Mouse (Mus musculus) hindlimb bud, embryonic 11.5 days (tissue): Measurements from ENCODE around the gene Smad6.

Experiments used
- DNase-seq: peaks from one replicate; pipeline ENCODE4 v3.0.0-alpha.2; 2012; ENCODE audit warnings: low read depth, low spot score; ENCODE audit errors: extremely low spot score

Smad6 gene

DNA sequence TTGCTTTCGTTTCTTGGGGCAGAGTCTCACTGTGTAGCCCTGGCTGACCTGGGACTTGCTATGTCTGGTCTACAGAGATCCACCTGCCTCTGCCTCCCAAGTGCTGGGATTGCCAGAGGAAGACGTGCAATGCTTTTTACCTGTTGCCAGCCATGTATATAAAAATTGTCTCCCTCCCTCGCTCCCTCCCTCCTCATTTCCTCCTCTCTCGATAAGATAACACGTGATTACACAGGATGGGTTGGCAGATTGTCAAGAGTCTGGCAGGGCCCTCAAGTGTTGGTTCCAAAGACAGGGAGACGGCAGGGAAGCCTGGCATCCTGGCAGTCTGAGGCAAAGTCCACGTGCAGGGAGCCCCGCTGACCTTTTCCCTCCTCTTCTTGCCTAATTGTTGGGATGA lies 32.2 kb downstream of the Smad6 start:
- DNase-seq: no peak

DNA sequence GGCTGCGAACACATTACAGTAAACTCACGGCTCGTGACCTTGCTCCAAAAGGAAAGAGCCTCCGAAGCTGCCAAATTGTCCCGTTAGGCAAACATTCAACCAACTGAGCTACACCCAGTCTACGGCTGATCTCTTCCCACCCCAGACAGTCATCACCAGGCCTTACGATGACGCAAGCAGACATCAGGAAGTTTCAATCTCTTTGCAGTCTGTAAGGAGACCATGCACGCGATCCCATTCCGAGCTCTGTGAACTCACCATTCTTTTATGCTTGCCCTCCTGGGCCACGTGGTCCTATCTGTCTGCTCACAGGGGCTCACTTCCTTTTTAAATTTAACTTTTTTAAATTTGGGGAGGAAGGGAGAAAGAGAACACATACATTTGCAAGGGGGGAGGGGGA lies 32.6 kb downstream of the Smad6 start:
- DNase-seq: no peak

DNA sequence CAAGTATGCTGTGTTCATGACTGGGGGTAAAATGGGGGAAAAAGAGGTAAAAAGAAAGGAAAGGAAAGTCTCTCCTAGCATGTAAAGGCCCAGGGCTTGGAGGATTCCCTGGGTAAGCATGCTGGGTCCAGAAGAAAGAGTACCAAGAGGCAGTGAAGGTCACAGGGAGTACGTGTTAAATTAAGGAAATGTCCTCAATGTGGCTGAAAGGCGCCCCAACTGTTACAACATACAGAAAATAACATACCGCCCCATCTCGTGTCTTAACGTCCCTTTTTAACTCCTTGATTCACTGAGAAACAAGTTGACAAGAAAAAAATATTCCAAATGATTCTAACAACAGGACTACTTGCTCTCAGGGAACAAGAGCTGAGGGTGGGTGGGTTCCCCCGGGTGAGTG lies 36.7 kb downstream of the Smad6 start:
- DNase-seq: no peak

DNA sequence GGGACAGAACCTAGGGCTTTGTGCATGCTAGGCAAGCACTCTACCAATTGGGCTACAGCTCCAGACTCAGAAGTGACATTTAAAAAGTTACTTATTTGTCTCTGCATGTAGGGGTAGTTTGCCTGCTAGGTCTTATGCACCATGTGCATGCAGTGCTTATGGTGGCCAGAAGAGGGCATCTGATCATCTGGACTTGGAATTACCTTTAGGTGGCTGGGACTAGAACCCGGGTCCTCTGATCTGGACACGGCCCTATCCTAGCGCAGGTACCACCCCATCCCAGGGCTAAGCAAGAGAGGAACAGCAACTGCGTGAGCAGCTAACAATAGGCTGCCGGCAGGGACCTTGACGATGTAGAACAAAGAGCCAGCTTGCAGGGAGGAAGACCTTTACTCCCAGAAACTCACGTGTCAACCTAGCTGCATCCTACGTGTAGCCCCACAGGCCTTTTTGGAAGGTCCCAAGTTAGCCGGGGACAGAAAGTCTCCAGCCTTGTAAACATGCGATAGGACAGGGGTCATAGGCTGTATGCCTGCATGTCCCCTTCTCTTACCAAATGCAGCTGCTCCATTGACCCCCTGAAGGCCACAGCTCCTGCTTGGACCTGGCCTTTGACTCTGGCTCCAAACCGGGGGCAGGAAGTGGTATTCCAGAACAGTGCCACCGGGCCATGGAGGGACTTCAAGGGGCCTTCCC lies 38.8 kb downstream of the Smad6 start:
- no peak for DNase-seq

DNA sequence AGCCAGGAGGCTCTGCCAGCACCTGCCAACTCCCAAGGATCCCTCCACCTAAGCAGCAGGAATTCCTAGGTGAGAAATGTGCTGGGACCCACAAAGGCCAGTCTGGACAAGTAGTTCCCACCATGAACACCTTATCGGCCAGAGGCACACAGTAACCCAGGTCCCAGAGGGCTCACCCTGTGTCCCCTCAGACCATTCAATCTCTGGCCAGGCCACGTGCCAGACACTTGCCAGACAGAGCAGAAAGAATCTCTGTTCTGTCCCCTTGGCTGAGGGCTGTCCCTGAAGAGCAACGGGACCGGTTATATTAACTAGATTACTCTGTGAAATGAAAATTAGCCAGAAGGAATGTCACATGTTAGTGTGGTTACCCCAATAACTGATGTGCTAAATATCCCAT lies 39.9 kb downstream of the Smad6 start:
- no peak for DNase-seq

DNA sequence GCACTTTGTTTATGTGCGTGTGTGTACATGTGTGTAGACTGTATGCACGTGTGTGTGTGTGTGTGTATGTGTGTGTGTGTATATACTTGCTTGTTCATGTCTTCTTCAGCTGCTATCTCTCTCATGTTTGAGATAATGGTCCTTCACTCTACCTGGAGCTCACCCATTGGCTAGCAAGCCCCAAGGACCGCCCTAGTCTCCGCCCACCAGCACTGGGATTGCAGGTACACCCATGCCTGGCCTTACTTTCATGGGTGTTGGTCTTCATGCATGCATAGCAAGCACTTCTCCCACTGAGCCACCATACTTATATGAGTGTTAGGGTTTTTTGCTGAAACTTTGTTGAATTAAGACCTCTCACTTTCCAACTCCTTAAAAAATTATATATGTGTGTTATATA lies 40.5 kb downstream of the Smad6 start:
- DNase-seq: no peak

DNA sequence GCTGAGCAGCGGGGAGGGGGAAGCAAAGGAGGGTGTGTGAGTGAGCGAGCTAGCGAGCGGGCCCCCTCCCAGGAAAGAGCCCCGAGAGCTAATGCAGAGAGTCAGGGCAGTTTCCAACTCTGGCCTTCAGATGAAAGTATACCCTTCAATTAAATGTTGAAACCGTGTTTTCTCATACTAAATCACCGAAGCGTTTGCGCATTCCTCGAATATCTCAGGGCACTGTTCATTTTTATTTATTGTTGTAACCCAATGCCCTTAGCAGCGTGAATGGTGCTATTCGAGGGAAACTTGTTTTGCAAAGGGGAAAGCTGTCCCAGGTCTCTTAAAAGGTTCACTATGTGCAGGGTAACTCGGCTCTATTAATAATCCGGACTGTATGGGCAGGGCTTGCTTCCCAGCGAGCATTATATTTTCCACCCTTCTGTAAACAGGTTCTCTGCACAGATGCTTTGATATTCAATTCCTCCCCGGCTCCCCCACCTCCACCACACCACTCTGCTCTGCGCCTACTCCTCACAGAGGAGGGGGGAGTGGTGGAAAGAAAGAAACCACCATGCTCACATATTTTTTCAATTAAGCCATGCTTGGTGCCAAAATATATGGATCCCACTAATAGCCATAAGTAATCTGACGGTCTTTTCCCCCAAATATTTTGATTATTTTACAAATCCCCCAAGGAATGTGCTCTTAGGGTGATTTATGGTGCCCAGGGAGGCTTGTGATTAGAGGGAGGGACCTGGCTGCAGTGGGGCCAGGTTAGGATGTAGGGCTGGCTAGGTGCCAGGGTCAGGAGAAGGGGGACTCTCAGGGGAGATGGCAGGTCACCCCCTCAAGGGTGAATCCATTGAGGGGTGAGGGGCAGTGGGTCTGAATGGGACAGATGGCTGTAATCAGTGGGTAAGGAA lies 41.4 kb downstream of the Smad6 start:
- DNase-seq: peak; percentile 91

DNA sequence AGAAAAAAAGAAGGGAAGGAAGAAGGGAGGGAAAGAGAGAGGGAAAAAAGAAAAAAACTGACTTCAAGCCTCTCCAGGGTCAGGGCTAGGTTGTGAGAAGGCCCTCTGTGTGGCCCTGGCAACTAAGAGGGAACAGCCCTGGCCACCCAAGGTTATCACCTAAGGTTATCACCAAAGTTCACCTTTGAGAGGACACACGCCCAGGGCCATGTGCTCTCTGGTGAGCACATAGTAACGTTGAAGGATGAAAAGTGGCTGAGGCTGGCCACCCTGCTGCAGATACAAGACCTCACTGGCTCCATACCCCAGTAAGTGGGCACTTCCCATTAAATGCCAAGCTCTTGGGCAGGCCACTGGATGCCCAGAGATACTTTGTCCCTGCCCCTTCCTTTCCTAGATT lies 42.6 kb downstream of the Smad6 start:
- DNase-seq: no peak

DNA sequence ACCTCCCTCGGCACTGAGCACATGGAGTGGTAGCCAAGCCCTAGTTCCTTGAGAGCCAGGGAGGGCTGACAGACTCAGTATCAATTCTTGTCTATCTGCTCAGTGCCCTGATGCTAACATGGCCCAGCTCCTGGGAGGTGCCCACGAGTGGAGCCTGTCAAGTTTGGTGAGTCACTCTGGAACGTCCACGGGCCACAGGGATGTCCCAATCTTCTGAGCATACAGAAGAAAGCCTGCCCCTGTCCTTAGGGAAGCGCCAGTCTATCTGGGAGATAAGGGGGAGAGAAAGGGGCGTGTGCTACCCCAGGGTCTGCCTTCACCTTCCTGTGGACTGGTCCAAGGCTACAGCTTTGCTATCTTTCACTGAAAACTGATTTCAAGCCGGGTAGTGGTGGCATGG lies 43.2 kb downstream of the Smad6 start:
- no peak for DNase-seq

DNA sequence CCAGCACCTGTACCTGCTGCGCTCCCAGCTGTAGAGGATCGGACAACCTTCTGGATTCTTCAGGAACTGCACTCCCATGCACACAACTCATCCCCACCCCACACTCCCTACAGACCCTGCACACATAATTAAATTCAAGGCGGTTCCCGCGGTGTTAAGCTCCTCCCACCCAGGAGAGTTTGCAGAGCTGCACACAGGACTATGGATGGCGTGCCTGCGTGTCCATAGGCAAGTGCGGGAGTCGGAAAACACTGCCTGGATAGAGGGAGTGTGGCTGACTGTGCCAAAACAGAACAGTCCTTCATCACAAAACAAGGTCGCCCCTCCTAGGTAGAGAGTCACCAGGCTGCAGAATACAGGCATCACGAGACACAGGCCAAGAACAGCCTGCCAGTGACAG lies 45.9 kb downstream of the Smad6 start:
- no peak for DNase-seq

DNA sequence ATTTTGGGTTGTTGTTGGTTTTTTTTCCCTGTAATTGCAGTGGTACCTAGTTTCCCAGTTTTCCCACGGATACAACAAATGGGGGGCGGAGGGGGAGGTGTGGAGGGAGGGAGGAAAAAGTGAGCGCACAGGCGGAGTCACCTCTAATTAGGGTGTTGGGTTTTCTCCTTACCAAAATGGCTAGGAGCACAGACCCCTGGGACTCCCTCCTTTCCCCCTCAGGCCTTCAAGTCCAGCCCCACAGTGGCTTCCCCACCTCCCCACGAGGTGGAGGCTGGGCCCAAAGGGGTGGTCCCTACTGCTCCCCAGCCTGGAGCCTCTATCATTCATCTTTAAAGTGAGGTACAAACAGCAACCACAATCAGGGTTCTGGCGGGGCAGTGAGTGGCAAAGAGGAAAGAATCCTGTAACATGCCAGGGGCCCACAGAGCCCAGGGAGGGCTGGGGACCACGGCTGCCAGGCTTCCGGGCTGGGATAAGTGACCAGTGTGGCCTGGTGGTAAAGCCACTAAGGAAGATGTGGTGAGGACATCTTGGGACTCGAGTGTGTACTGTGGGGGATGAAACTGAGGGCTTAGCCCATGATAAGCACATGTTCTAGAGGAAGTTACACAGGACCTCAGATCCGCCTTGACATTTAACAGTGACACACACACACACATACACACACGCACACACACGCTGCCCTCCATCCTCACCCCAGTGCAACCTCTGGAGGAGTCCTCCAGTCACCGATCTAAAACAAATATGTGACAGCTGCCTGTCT lies 47.4 kb downstream of the Smad6 start:
- DNase-seq: no peak

DNA sequence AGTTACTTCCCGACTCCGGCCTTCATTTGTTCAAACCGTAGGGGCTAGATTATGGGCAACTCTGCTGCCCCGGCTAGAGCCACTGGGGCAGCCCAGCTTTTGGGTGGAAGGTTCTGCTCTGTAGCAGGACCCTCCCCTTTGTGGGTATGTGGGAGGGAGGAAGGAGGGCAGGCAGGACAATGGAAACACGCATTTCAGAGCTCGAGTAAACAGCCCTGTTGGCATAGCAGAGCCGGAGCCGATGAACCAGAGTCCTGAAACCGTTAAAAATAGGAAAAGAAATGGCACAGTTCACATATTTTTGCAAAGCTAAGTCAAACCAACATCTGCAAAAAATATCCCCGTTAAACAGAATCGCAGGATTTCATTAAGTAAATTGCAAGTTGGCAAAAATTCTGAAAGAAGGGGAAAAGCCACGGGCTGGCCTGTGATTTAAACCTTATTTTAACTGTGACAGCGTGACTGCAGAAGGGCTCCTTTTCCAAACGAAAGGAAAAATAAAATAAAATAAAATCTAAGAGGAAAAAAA lies 48.1 kb downstream of the Smad6 start:
- DNase-seq: no peak

DNA sequence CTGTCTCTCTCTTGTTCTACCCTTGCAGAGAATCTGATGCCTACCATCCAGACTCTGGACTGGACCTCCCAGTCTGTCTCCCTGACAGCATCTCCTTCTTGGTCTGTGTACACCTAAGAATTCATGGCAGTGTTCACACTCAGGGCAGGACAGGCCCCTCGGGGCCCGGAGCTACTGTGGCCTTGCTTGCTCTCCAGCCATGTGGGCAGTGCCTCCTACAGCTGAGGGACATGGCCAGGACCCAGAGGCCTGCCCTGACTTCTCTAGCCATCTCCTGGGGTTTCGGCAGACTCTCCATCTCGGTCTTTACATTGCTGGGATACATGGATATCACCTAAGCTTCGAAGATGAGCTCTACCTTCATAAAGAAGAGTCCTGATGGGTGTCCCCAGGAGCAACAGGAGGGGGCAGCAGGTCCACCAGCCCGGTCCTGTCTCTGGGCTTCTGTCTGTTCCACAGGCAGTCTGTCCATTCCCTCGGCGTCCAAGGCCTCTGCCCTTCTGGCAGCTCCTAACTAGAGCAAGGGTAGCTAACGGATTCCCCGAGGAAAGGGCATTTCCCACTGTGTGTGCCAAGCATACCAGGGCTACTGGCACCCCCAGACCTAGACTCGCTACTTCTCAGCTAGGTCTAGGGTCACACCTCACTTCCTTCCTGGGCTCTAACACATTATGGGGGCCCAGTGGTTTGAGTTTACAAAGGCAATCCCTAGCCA lies 49.1 kb downstream of the Smad6 start:
- DNase-seq: no peak

DNA sequence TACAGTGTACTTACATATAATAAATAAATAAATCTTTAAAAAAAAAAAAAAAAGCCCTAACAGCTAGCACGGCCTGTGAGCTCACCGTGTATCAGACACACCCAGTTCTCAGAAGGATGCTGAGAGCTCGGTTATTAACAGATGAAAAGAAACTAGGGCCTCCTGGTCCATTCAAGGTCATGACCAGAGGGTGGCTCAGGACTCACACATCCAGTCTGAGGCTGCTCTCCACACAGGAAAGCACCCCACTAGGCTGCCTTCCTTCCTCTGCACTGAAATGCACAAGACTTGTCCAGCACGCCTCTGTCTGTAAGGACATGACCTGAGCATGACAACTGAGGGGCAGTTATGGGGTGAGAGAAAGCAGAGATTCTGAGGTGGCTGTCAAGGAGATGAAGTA lies 50.3 kb downstream of the Smad6 start:
- DNase-seq: no peak

DNA sequence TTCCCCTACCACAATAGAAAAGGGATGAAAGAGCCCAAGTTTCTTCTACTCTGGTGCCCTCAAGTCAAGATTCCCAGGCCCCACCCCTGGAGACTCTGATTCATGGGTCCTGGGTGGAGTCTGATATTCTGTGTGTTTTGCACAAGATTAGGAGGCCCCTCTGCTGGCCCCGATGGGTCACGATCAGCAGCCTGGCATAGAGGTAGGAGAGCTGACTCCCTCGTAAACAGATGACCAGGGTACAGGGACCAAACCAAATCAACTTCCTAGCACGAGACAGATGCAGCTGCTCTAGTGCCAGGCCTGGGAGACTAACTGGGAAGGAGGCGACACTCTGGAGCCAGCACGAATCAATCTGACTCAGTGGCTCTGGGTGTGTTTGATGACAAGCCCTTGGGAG lies 51.0 kb downstream of the Smad6 start:
- no peak for DNase-seq

DNA sequence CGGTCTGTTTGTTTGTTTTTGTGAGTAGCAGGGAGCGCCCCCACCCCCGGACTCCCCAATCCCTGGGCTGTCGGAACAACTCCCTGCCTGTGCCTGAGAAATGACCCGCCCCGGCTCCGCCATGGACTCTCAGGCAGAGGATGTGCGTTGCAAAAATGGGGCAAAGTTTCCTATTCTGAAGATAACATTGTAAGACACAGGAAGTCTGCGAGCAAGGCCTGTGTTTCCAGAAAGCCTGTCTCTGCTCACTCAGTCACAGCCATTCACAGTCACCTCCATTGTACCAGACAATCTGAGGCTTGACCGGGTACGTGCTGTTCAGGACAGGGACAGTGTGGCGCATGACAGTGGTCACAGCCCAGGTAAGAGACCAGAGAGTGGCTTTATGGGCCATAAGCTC lies 51.5 kb downstream of the Smad6 start:
- no peak for DNase-seq

DNA sequence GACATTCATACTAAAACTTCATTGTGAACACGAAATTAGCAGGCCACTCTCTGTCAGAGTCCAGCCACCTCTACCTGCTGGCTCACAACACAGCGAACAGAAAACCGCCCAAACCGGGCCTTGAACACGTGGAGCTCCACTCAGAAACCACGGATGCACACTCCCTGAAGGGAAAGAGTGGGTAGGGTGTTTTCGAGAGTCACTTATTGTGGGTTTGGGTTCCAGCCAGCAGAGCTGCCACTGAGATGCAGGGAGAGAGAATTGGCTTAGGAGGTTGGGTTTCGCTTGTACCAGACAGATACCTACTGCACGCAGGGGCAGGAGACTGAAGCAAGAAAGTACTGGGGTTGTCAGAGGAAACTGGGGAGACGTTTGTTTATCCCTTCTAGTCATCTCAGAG lies 52.4 kb downstream of the Smad6 start:
- DNase-seq: no peak

DNA sequence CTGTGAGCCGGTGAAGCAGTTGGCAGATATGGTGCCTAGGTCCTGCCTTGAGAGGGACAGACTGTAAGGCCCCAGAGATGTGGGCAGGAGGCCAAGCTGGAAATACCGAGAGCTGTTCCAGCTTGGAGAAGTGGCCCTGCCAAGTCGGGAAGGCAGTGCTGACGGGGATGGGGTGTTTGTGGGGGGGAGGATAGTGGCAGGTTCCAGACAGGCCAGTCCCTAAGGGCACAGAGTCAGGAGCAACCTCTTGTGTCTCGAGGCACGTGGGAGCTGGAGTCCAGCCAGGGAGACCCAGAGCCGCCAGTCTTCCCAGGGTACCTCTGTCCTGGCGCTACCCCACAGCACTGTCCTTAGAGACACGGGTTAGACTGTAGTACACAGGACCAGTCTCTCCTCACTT lies 53.3 kb downstream of the Smad6 start:
- DNase-seq: no peak

DNA sequence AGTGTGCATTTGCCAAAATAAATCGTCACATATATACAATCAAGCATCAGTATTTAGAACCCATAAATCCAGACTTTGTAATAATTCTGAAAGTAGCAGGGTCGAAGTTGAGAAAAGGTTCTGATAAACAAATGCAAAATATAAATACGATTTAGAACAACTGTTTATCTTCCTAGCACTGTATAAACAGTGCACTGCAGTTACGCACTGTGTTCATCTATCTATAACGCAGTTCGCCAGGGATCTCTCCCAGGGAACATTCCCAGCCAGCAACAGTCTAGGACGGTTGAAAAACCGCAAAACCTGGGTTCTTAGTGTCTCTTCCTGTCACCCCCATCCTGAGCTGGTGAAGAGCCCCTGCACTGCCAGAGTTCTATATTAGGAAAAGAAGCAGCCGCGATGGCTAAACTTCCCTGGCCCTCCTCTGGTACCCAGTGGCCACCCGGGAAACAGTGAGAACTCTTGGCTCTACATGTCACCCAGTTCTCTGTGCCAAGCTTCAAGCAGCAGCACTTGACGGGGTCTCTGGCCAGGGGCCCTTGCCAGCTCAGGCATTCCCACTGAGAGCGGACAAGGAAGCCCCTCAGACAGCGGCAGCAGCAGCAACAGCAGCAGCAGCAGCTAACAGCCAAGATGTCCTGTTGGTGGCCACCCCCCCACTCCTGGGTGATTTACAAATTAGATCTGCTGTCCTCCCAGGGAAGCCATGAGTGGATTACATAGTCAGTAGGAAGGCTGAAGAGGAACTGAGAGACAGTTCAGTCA lies 54.3 kb downstream of the Smad6 start:
- no peak for DNase-seq

DNA sequence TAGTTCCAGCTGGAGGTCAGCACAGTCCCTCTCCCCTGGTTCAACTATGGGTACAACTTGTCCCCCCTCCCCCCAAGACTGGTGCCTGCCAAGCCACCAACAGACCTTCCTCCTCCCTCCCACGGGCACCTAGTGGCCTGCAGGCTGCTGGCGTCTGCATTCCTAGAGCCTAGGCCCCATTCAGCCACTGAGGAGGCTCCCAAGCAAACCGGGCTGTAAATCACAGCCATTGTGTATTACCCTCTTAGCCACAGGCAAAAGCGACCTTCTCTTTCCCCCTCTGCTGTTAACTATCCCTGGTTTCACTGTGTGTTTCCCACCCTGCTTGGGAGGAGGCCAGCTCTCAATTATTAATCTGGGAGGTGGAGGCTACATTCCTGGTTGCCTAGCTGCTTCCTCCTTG lies 56.3 kb downstream of the Smad6 start:
- DNase-seq: no peak
